Mouse (Mus musculus) naive thymus-derived CD4-positive, alpha-beta T cell, adult 5 months (primary cell): ENCODE results near the gene Bpifc. TPM values are rescaled to one million over a fixed set of nuclear protein-coding genes. Genes with fewer than 3 reads are reported as not detected.

Experiments
- polyA plus RNA-seq: library from polyadenylated mRNA; unstranded; fragments of 100-300 nt; shearing (Covaris generic); gene quantifications from one replicate; pipeline ENCODE4 v1.2.1, GENCODE M21; 2017

Bpifc gene
- polyA plus RNA-seq = not detected

GRCm38 (mm10) chr10:86011781-86012180 is at the start of gene Bpifc:
Bpifc (minus strand) TSS chr10:86011895.

GRCm38 (mm10) chr10:86021749-86022473 is 10.2 kb upstream of the Bpifc start, which contains the start of gene Fbxo7:
Fbxo7 (plus strand) TSS chr10:86021972.

DNA sequence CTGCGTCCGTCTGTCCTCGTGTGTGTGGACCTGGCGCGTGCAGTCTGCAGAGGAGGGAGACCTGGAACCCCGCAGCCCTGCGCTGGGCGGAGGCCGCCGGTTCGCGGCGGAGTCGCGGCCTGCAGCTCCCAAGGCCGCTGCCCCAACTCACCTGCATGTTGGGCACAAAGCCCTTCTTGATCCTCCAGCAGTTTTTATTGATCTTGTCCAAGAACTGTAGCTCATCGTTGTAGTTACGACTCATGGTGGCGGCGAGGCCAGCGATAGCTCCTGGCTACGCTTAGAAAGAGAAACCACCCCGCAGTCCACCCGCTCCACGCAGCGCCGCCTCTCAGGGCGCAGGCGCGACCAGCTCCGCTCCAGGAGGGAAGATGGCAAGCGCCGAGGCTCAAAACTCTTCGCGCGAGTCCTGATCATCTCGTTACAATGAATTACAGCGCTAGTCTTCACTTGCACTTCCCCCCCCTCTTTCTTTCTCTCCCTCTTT is 54.2 kb downstream of the Bpifc start, which contains the start of gene Rtcb:
TSS of gene Rtcb (minus strand) at position 360 of the 487 bp plus-strand sequence.

GRCm38 (mm10) chr10:85927676-85928445 is 83.8 kb downstream of the Bpifc start, which contains the start of gene Ascl4:
Ascl4 (plus strand) TSS chr10:85927681.

GRCm38 (mm10) chr10:85916498-85917309 is 95.0 kb downstream of the Bpifc start, which contains the start of gene Prdm4:
Prdm4 (minus strand) TSS chr10:85917142.

Other genes starting within 250 kb of the Bpifc start
- 53.8 TPM for gene Pwp1, start 182.4 kb downstream of the Bpifc start, polyA plus RNA-seq
- gene Prdm4, start 94.8 kb downstream of the Bpifc start, polyA plus RNA-seq = 31.4 TPM
- 0.17 TPM for gene Ascl4, start 84.2 kb downstream of the Bpifc start, polyA plus RNA-seq
- 98.1 TPM for gene Rtcb, start 54.1 kb downstream of the Bpifc start, polyA plus RNA-seq
- 66.9 TPM for gene Fbxo7, start 10.1 kb upstream of the Bpifc start, polyA plus RNA-seq